Mouse (Mus musculus) myocyte (in vitro differentiated cells): ENCODE results near the gene Slc6a4. TPM values are rescaled to one million over a fixed set of nuclear protein-coding genes. Genes with fewer than 3 reads are reported as not detected.

Experiments used
- H3K27me3 ChIP-seq: one replicate; pipeline ENCODE4 v1.6.1; 2011; ENCODE audit not compliant: control insufficient read depth, insufficient read depth, insufficient read length
- H3K36me3 ChIP-seq: one replicate; pipeline ENCODE4 v1.6.1; 2011; ENCODE audit not compliant: control insufficient read depth, insufficient read depth
- H3K4me2 ChIP-seq: one replicate; pipeline ENCODE4 v1.6.1; 2011; ENCODE audit warnings: low read depth, control low read depth
- H3K4me3 ChIP-seq: one replicate; pipeline ENCODE4 v1.5.1; 2011; ENCODE audit warnings: mild to moderate bottlenecking, control low read depth, moderate library complexity
- H3K79me2 ChIP-seq: one replicate; pipeline ENCODE4 v1.6.1; 2011; ENCODE audit not compliant: control insufficient read depth, insufficient read depth
- H3ac ChIP-seq: one replicate; pipeline ENCODE4 v1.6.1; 2011; ENCODE audit not compliant: control insufficient read depth, insufficient read length
- CEBPB ChIP-seq: IDR thresholded peaks from 2 replicates; pipeline ENCODE4 v1.6.1; 2011; ENCODE audit warnings: mild to moderate bottlenecking, moderate library complexity; ENCODE audit not compliant: poor library complexity, insufficient read depth, severe bottlenecking
- E2F4 ChIP-seq: IDR thresholded peaks from one replicate; pipeline ENCODE4 v1.6.1; 2011; ENCODE audit warnings: mild to moderate bottlenecking, control low read depth, moderate library complexity; ENCODE audit not compliant: insufficient read depth
- MAX ChIP-seq: IDR thresholded peaks from one replicate; pipeline ENCODE4 v1.6.1; 2011; ENCODE audit warnings: low read depth, mild to moderate bottlenecking, control low read depth
- MYOD1 ChIP-seq, 3 experiments: IDR thresholded peaks; one replicate each; pipeline ENCODE4 v1.6.1; 2011; ENCODE audit warnings: control low read depth in 2 of 3, low read depth in 2 of 3, mild to moderate bottlenecking in 2 of 3, moderate library complexity in 1 of 3; ENCODE audit not compliant: insufficient read length in 2 of 3, control insufficient read depth in 1 of 3
- MYOG ChIP-seq, 3 experiments: IDR thresholded peaks; one replicate each; pipeline ENCODE4 v1.6.1; 2011; ENCODE audit warnings: control low read depth in 2 of 3, low read depth in 2 of 3, mild to moderate bottlenecking in 2 of 3; ENCODE audit not compliant: insufficient read length in 2 of 3, control insufficient read depth in 1 of 3, insufficient read depth in 1 of 3
- POLR2A ChIP-seq: IDR thresholded peaks from one replicate; pipeline ENCODE4 v1.6.1; 2011; ENCODE audit warnings: low read depth, mild to moderate bottlenecking, control low read depth, moderate library complexity; ENCODE audit not compliant: insufficient read length
- POLR2AphosphoS2 ChIP-seq: IDR thresholded peaks from one replicate; pipeline ENCODE4 v1.6.1; 2011; ENCODE audit warnings: low read depth, control low read depth; ENCODE audit not compliant: insufficient read length
- REST ChIP-seq: IDR thresholded peaks from one replicate; pipeline ENCODE4 v1.6.1; 2011; ENCODE audit warnings: mild to moderate bottlenecking, control low read depth, moderate library complexity; ENCODE audit not compliant: insufficient read depth, insufficient read length
- SRF ChIP-seq: IDR thresholded peaks from one replicate; pipeline ENCODE4 v1.6.1; 2011; ENCODE audit warnings: low read depth; ENCODE audit not compliant: control insufficient read depth, insufficient read length
- TCF12 ChIP-seq: IDR thresholded peaks from one replicate; pipeline ENCODE4 v1.6.1; 2011; ENCODE audit warnings: mild to moderate bottlenecking, control low read depth; ENCODE audit not compliant: poor library complexity, insufficient read depth, severe bottlenecking
- TCF3 ChIP-seq: IDR thresholded peaks from one replicate; pipeline ENCODE4 v1.6.1; 2011; ENCODE audit warnings: low read depth, control low read depth; ENCODE audit not compliant: insufficient read length
- USF1 ChIP-seq: IDR thresholded peaks from one replicate; pipeline ENCODE4 v1.6.1; 2011; ENCODE audit warnings: low read depth, mild to moderate bottlenecking, control low read depth, moderate library complexity
- polyA plus RNA-seq: library from polyadenylated mRNA; unstranded; fragments of >200 nt; fragmentation: generic; extraction: Trizol; gene quantifications from one replicate; pipeline ENCODE4 v1.2.1, GENCODE M21; 2012; ENCODE audit warnings: missing spikeins

Slc6a4 gene
- polyA plus RNA-seq, 1 experiment = not detected

- no peak overlapping the region for H3ac ChIP-seq
- H3K27me3 ChIP-seq = peaks cover 18% of the 10 kb centered on the region
- TF ChIP-seq MYOG (IDR thresholded peaks at IDR 0.05; ENCODE audit: control insufficient read depth in 1 of 3, insufficient read depth in 1 of 3, insufficient read length in 2 of 3, low read depth in 2 of 3) = no peak
- no peak for TF ChIP-seq MAX
- no peak for TF ChIP-seq SRF
- no peak for TF ChIP-seq POLR2A
- TF ChIP-seq REST = no peak
- no peak for TF ChIP-seq USF1
- TF ChIP-seq MYOD1 (IDR thresholded peaks at IDR 0.05; ENCODE audit: control insufficient read depth in 1 of 3, insufficient read length in 2 of 3, low read depth in 2 of 3) = no peak
- no peak for TF ChIP-seq CEBPB
- no peak for TF ChIP-seq TCF12
- no peaks in the 10 kb centered on the region for H3K36me3 ChIP-seq
- no peak overlapping the region for H3K4me3 ChIP-seq
- no peaks in the 10 kb centered on the region for H3K79me2 ChIP-seq
- no peak overlapping the region for H3K4me2 ChIP-seq
These were observed 2.3 kb downstream of the Slc6a4 start for GRCm38 (mm10) chr11:77000741-77001140.

- H3K4me3 ChIP-seq = no peak overlapping the region
- H3K79me2 ChIP-seq = no peaks in the 10 kb centered on the region
- peak overlapping the region; percentile 57 for H3K4me2 ChIP-seq
- H3K27me3 ChIP-seq = peaks cover 8% of the 10 kb centered on the region
- no peaks in the 10 kb centered on the region for H3K36me3 ChIP-seq
- TF ChIP-seq MYOD1 (IDR thresholded peaks at IDR 0.05; ENCODE audit: control insufficient read depth in 1 of 3, insufficient read length in 2 of 3, low read depth in 2 of 3) (no peak), CEBPB (no peak), POLR2AphosphoS2 (no peak), TCF12 (no peak), USF1 (no peak), E2F4 (no peak), MYOG (IDR thresholded peaks at IDR 0.05; ENCODE audit: control insufficient read depth in 1 of 3, insufficient read depth in 1 of 3, insufficient read length in 2 of 3, low read depth in 2 of 3) (no peak), MAX (no peak)
- H3ac ChIP-seq = no peak overlapping the region
These were observed 4.0 kb downstream of the Slc6a4 start for GRCm38 (mm10) chr11:77002361-77002760.

- Histone ChIP-seq H3K4me2 (peak overlapping the region; percentile 53), H3K36me3 (no peaks in the 10 kb centered on the region), H3K79me2 (no peaks in the 10 kb centered on the region), H3K27me3 (no peaks in the 10 kb centered on the region), H3K4me3 (no peak overlapping the region), H3ac (no peak overlapping the region)
- TF ChIP-seq TCF12 (no peak), POLR2AphosphoS2 (no peak), REST (no peak), MYOG (IDR thresholded peaks at IDR 0.05; ENCODE audit: control insufficient read depth in 1 of 3, insufficient read depth in 1 of 3, insufficient read length in 2 of 3, low read depth in 2 of 3) (no peak)
These were observed 7.5 kb downstream of the Slc6a4 start for GRCm38 (mm10) chr11:77005881-77006280.

- no peak overlapping the region for H3ac ChIP-seq
- TF ChIP-seq E2F4 = no peak
- TF ChIP-seq POLR2AphosphoS2 = no peak
- no peak for TF ChIP-seq REST
- no peak for TF ChIP-seq MAX
- no peak for TF ChIP-seq MYOG (IDR thresholded peaks at IDR 0.05; ENCODE audit: control insufficient read depth in 1 of 3, insufficient read depth in 1 of 3, insufficient read length in 2 of 3, low read depth in 2 of 3)
- TF ChIP-seq TCF3 = no peak
- TF ChIP-seq POLR2A = no peak
- no peak for TF ChIP-seq CEBPB
- TF ChIP-seq SRF = no peak
- TF ChIP-seq USF1 = no peak
- no peak for TF ChIP-seq MYOD1 (IDR thresholded peaks at IDR 0.05; ENCODE audit: control insufficient read depth in 1 of 3, insufficient read length in 2 of 3, low read depth in 2 of 3)
- no peak for TF ChIP-seq TCF12
These were observed 8.2 kb downstream of the Slc6a4 start for GRCm38 (mm10) chr11:77006616-77007015.

GRCm38 (mm10) chr11:77009069-77010025 is 10.9 kb downstream of the Slc6a4 start:
- Histone ChIP-seq H3K36me3 (no peaks in the 10 kb centered on the region), H3K27me3 (no peaks in the 10 kb centered on the region), H3K4me3 (no peak overlapping the region), H3K79me2 (no peaks in the 10 kb centered on the region), H3ac (no peak overlapping the region), H3K4me2 (no peak overlapping the region)
- TF ChIP-seq TCF3 (no peak), POLR2AphosphoS2 (no peak), MYOD1 (IDR thresholded peaks at IDR 0.05; ENCODE audit: control insufficient read depth in 1 of 3, insufficient read length in 2 of 3, low read depth in 2 of 3) (no peak), MAX (no peak), CEBPB (no peak), E2F4 (no peak), TCF12 (no peak), USF1 (no peak), POLR2A (no peak), REST (no peak), MYOG (IDR thresholded peaks at IDR 0.05; ENCODE audit: control insufficient read depth in 1 of 3, insufficient read depth in 1 of 3, insufficient read length in 2 of 3, low read depth in 2 of 3) (no peak), SRF (no peak)

More at GRCm38 (mm10) chr11:77006616-77007015, 8.2 kb downstream of the Slc6a4 start:
- Histone ChIP-seq H3K27me3 (no peaks in the 10 kb centered on the region), H3K36me3 (no peaks in the 10 kb centered on the region), H3K79me2 (no peaks in the 10 kb centered on the region), H3K4me3 (no peak overlapping the region), H3K4me2 (no peak overlapping the region)
